Mouse (Mus musculus) ES-Bruce4 (cell line): ENCODE results near the gene Sidt2.

Experiments used
- CTCF ChIP-seq: IDR thresholded peaks from one replicate; pipeline ENCODE4 v1.8.1; 2011; ENCODE audit warnings: low read depth, low read length
- EP300 ChIP-seq: IDR thresholded peaks from 2 replicates; pipeline ENCODE4 v1.6.1; 2011; ENCODE audit warnings: low read depth, low read length; ENCODE audit not compliant: insufficient read depth
- POLR2A ChIP-seq: IDR thresholded peaks from one replicate; pipeline ENCODE4 v1.8.1; 2011; ENCODE audit warnings: low read length; ENCODE audit not compliant: insufficient read depth

DNA sequence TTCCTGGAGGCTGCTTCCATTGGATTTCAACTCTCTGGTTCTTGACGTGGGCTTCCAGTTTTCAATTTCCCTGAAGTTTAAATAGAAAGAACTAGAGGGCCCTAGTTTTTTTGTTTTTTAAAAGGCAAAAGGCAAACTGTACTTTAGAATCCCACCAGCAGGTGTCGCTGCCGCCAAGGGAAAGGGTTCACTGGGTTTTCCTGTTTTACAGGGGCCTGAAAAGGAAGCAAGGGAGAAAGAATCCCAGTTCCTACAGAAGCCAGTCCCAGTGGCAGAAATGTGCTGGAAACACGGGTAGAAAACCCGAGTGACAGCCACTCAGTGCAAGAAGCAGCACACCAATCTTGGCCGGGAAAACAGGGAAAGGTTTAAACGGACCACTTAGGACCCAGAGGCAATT, 48.7 kb upstream of the Sidt2 start:
- TF ChIP-seq POLR2A (no peak), CTCF (peak; percentile 70), EP300 (no peak)
